Mouse (Mus musculus): ENCODE measurements around the gene Dock10. TPM values are rescaled to one million over a fixed set of nuclear protein-coding genes. Genes with fewer than 3 reads are reported as not detected.

Dock10 gene
- 2.0 and 8.5 TPM in 2 replicates for polyA plus RNA-seq (2011; ENCODE audit: insufficient read length, low read depth, missing spikeins)

DNA sequence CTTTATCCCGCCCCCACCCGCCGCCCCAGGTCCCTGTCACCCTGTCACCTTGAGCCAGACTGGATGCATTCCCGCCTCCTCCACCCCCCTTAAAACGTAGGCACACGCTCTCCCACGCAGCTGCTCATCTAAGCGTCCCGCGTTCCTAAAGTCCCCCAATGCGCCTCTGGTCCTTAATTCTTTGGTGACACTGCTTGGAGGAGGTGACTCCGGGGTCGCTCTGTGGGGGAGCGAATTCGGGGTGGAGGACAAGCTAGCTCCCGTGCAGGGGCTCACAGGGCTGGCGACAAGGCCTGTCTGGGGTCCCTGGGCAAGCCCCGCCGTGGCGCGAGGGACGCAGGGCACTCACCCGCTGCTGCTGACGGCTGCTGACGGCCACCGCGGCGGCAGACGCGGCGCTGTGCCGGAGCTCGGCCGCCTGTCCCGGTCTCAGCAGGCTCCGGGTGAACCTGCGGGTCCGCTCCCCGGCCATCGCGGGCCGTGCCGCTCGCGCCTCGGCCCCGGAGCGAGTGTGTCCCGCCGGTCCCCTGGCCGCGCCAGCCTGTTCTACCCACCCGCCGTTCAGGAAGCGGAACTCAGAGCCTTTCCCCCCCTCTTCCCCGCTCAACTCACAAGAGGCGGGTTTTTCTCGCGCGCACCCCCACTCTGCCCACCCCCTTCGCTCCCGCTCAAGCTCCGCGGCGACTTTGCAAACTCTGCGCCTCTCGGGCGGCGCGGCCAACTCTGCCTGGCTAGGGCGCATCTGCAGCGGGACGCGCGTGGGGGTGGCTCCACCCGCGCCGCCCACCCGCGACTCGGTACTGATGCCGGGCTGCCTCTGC, at the start of gene Dock10:
Gene Dock10 (minus strand): TSS at position 551 of the 821 bp plus-strand sequence.
- H3K4me1 ChIP-seq (ENCODE audit: control insufficient read depth, insufficient read depth, low read length) = no peaks in the 10 kb centered on the region
- H3K4me3 ChIP-seq (ENCODE audit: insufficient read depth, low read length) = peak within 1 kb of the TSS; percentile 56
- no peak for TF ChIP-seq CTCF (IDR thresholded peaks at IDR 0.05; ENCODE audit: borderline replicate concordance, insufficient read depth, low read length)
- 0 out of 2 replicates have a peak, but pooled peaks have one; percentile 14 for TF ChIP-seq POLR2A (IDR thresholded peaks at IDR 0.05; ENCODE audit: low read depth, low read length)
- H3K27ac ChIP-seq (ENCODE audit: insufficient read depth, low read length) = no peak within 1 kb of the TSS

DNA sequence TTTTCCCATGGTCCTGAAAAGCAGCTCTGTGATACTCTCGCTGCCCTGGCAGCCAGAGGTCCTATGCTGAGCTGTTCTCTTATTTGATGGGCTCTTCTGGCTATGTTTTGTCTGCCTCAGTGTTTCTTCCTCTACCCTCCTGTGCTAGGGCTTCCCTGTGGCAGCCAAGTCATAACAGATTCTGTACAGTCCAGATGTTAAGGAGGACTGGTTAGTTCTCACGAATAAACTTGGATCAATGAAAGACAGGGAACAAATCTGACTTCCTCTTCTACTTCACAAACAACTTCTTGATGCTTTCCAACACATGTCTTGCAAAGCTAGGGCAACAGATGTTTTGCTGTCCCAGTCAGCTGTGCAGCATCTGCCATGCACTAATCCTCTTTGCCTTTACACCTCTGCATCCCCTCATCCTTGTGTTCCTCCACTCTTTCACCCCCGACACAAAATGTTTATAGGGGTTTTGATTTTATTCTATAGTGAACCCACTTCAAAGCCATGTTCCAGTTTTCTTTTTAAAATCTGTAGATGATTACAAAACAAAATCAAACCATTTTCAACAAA, 48.6 kb upstream of the Dock10 start:
- Histone ChIP-seq H3K27ac (ENCODE audit: insufficient read depth, low read length) (no peak overlapping the region), H3K4me1 (ENCODE audit: control insufficient read depth, insufficient read depth, low read length) (no peaks in the 10 kb centered on the region), H3K4me3 (ENCODE audit: insufficient read depth, low read length) (no peak overlapping the region)
- TF ChIP-seq POLR2A (IDR thresholded peaks at IDR 0.05; ENCODE audit: low read depth, low read length) = no peak
- no peak for TF ChIP-seq CTCF (IDR thresholded peaks at IDR 0.05; ENCODE audit: borderline replicate concordance, insufficient read depth, low read length)

- H3K4me3 ChIP-seq (ENCODE audit: insufficient read depth, low read length) = no peak overlapping the region
- no peaks in the 10 kb centered on the region for H3K4me1 ChIP-seq (ENCODE audit: control insufficient read depth, insufficient read depth, low read length)
- no peak overlapping the region for H3K27ac ChIP-seq (ENCODE audit: insufficient read depth, low read length)
- TF ChIP-seq POLR2A (IDR thresholded peaks at IDR 0.05; ENCODE audit: low read depth, low read length) (no peak), CTCF (IDR thresholded peaks at IDR 0.05; ENCODE audit: borderline replicate concordance, insufficient read depth, low read length) (no peak)
These were observed 43.7 kb upstream of the Dock10 start for GRCm38 (mm10) chr1:80802023-80802422.

- H3K4me3 ChIP-seq (ENCODE audit: insufficient read depth, low read length) = no peak overlapping the region
- TF ChIP-seq CTCF (IDR thresholded peaks at IDR 0.05; ENCODE audit: borderline replicate concordance, insufficient read depth, low read length) = no peak
- no peak for TF ChIP-seq POLR2A (IDR thresholded peaks at IDR 0.05; ENCODE audit: low read depth, low read length)
- H3K27ac ChIP-seq (ENCODE audit: insufficient read depth, low read length) = peak overlapping the region; percentile 71; the same call in 1 of the 2 replicates
- no peaks in the 10 kb centered on the region for H3K4me1 ChIP-seq (ENCODE audit: control insufficient read depth, insufficient read depth, low read length)
These were observed 26.9 kb upstream of the Dock10 start for GRCm38 (mm10) chr1:80785066-80785779.

DNA sequence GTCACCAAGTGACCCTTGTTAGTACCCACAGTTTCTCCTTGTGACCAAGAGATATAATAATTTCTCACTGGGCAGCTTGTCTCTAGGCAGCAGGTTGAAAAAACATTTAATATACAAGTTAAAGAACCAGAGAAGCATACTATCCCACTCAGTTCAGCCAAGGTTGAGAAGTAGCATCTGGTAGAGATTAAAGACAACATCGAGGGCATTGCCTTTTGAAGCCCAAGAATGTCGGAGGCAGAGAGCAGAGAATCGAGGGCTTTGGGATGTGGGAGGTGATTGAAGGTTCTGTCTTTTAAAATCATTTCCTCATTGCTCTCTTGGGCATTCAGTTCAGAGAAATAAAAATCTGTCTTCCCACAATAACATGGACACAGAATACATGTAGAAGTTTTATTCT, 25.8 kb upstream of the Dock10 start:
- H3K4me3 ChIP-seq (ENCODE audit: insufficient read depth, low read length) = no peak overlapping the region

GRCm38 (mm10) chr1:80765504-80765903, 7.2 kb upstream of the Dock10 start:
- H3K4me1 ChIP-seq (ENCODE audit: control insufficient read depth, insufficient read depth, low read length) = no peaks in the 10 kb centered on the region
- TF ChIP-seq POLR2A (IDR thresholded peaks at IDR 0.05; ENCODE audit: low read depth, low read length) (no peak), CTCF (IDR thresholded peaks at IDR 0.05; ENCODE audit: borderline replicate concordance, insufficient read depth, low read length) (no peak)
- H3K4me3 ChIP-seq (ENCODE audit: insufficient read depth, low read length) = no peak overlapping the region
- H3K27ac ChIP-seq (ENCODE audit: insufficient read depth, low read length) = no peak overlapping the region

More for the DNA sequence above, 25.8 kb upstream of the Dock10 start:
- TF ChIP-seq CTCF (IDR thresholded peaks at IDR 0.05; ENCODE audit: borderline replicate concordance, insufficient read depth, low read length) (no peak), POLR2A (IDR thresholded peaks at IDR 0.05; ENCODE audit: low read depth, low read length) (no peak)
- Histone ChIP-seq H3K4me1 (ENCODE audit: control insufficient read depth, insufficient read depth, low read length) (no peaks in the 10 kb centered on the region), H3K27ac (ENCODE audit: insufficient read depth, low read length) (peak overlapping the region; percentile 18; the same call in 1 of the 2 replicates)

- TF ChIP-seq CTCF (IDR thresholded peaks at IDR 0.05; ENCODE audit: borderline replicate concordance, insufficient read depth, low read length) (no peak), POLR2A (IDR thresholded peaks at IDR 0.05; ENCODE audit: low read depth, low read length) (no peak)
- H3K27ac ChIP-seq (ENCODE audit: insufficient read depth, low read length) = no peak overlapping the region
- H3K4me3 ChIP-seq (ENCODE audit: insufficient read depth, low read length) = no peak overlapping the region
- H3K4me1 ChIP-seq (ENCODE audit: control insufficient read depth, insufficient read depth, low read length) = no peaks in the 10 kb centered on the region
These were observed 5.0 kb upstream of the Dock10 start for GRCm38 (mm10) chr1:80763042-80763950.

GRCm38 (mm10) chr1:80758798-80759184, 464 bp upstream of the Dock10 start:
- Histone ChIP-seq H3K27ac (ENCODE audit: insufficient read depth, low read length) (no peak overlapping the region), H3K4me3 (ENCODE audit: insufficient read depth, low read length) (peak overlapping the region; percentile 56), H3K4me1 (ENCODE audit: control insufficient read depth, insufficient read depth, low read length) (no peaks in the 10 kb centered on the region)
- no peak for TF ChIP-seq CTCF (IDR thresholded peaks at IDR 0.05; ENCODE audit: borderline replicate concordance, insufficient read depth, low read length)
- no peak for TF ChIP-seq POLR2A (IDR thresholded peaks at IDR 0.05; ENCODE audit: low read depth, low read length)

DNA sequence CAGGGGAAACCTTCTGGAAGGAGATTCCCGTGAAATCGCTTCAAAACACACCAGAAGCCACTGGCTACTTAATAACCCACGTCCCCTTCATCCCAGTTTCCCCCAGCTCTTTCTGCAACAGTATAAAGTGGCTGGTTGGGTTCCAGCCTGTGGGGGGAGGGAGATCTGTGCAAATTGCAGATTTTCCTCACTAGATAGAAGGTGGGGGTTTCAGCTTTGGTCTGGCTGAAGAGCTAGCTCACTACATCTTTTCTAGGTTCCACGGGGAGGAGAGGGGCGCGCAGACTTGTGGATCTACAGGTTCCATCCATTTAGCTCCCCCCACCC, 714 bp downstream of the Dock10 start:
- Histone ChIP-seq H3K4me1 (ENCODE audit: control insufficient read depth, insufficient read depth, low read length) (no peaks in the 10 kb centered on the region), H3K4me3 (ENCODE audit: insufficient read depth, low read length) (0 out of 2 replicates have a peak overlapping the region, but pooled peaks have one; percentile 16), H3K27ac (ENCODE audit: insufficient read depth, low read length) (no peak overlapping the region)
- no peak for TF ChIP-seq CTCF (IDR thresholded peaks at IDR 0.05; ENCODE audit: borderline replicate concordance, insufficient read depth, low read length)
- TF ChIP-seq POLR2A (IDR thresholded peaks at IDR 0.05; ENCODE audit: low read depth, low read length) = no peak

Data from embryonic fibroblast, embryonic 13.5 days (primary cell).